Mouse (Mus musculus): ENCODE data around the gene Dnajc17.
A peak's percentile ranks its signal among the peaks of the same experiment; 100 is the strongest.

Dnajc17 gene

GRCm38 (mm10) chr2:119208344-119209175, at the start of gene Dnajc17, which contains the start of gene Zfyve19:
TSS of gene Dnajc17 (minus strand) at chr2:119208795.
TSS of gene Zfyve19 (plus strand) at chr2:119208617.
- DNase-seq, result peak; percentile 97

- DNase-seq, result no peak
These were observed 46.4 kb upstream of the Dnajc17 start for GRCm38 (mm10) chr2:119254976-119255375.

GRCm38 (mm10) chr2:119250826-119251478, 42.4 kb upstream of the Dnajc17 start:
- DNase-seq, result peak; percentile 93

GRCm38 (mm10) chr2:119250377-119250776, 41.8 kb upstream of the Dnajc17 start:
- no peak for DNase-seq

- peak; percentile 38 for DNase-seq
These were observed 41.0 kb upstream of the Dnajc17 start for GRCm38 (mm10) chr2:119249592-119250061.

GRCm38 (mm10) chr2:119247904-119248303, 39.3 kb upstream of the Dnajc17 start:
- no peak for DNase-seq

GRCm38 (mm10) chr2:119245246-119245645, 36.7 kb upstream of the Dnajc17 start:
- no peak for DNase-seq

GRCm38 (mm10) chr2:119242548-119242947, 34.0 kb upstream of the Dnajc17 start:
- peak; percentile 59 for DNase-seq

- no peak for DNase-seq
These were observed 32.2 kb upstream of the Dnajc17 start for GRCm38 (mm10) chr2:119240819-119241186.

- DNase-seq, result no peak
These were observed 31.7 kb upstream of the Dnajc17 start for GRCm38 (mm10) chr2:119240075-119240818.

GRCm38 (mm10) chr2:119238671-119239070, 30.1 kb upstream of the Dnajc17 start:
- DNase-seq, result no peak

GRCm38 (mm10) chr2:119237871-119238220, 29.3 kb upstream of the Dnajc17 start:
- DNase-seq, result no peak

- peak; percentile 80 for DNase-seq
These were observed 28.7 kb upstream of the Dnajc17 start, which contains the start of gene Spint1 for GRCm38 (mm10) chr2:119237210-119237870. TSS of gene Spint1 (plus strand) at chr2:119237362.

- DNase-seq, result no peak
These were observed 28.2 kb upstream of the Dnajc17 start for GRCm38 (mm10) chr2:119236682-119237209.

GRCm38 (mm10) chr2:119229775-119230704, 21.4 kb upstream of the Dnajc17 start, which contains the start of gene Ppp1r14d:
TSS of gene Ppp1r14d (minus strand) at chr2:119229906.
- DNase-seq, result no peak

GRCm38 (mm10) chr2:119209176-119209507, 547 bp upstream of the Dnajc17 start:
- no peak for DNase-seq

GRCm38 (mm10) chr2:119207961-119208343, 643 bp downstream of the Dnajc17 start:
- no peak for DNase-seq

GRCm38 (mm10) chr2:119203871-119204460, 4.6 kb downstream of the Dnajc17 start:
- DNase-seq, result no peak

- DNase-seq, result peak; percentile 77
These were observed 5.6 kb downstream of the Dnajc17 start for GRCm38 (mm10) chr2:119202914-119203453.

GRCm38 (mm10) chr2:119198934-119199333, 9.7 kb downstream of the Dnajc17 start:
- DNase-seq, result no peak

GRCm38 (mm10) chr2:119198049-119198448, 10.5 kb downstream of the Dnajc17 start:
- DNase-seq, result no peak
